9 mouse cellular contexts compared by ENCODE assay signal in the genomic region with DNA sequence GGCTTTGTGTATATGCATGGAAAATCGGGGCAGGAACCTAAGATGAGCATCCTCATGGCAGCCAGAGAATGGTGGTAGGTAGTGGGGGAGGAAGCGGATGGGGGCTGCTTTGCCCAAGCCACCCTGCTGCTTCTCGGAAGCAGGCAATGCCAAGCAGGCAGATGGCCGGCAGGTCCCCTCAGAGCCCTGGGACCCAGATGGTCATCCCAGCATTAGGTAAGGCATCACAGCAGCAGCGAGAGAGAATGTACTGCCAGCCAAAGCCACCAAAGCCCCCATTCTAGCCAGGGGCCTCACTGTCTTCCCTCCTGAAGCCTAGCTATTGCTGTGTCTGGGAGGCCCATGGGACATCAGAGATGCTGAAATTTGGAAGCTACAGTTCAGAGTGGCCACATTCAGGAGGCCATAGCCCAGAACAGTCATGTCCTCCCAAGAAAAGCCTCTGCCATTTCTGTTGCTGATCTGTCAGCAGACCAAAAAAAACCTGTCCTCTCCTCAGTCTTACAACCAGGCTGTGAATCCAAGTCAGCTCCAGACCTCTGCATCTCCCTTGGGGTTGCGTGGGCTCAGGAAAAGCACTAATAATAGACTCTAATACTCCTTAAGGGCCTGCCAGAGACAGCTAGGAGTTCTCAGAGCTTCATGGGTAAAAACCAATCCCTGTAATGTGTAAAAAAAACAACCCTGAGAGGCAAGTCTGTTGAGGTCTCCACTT.
DNase-seq lines count a peak whose midpoint lies in the region; ATAC-seq lines count a peak whose summit lies in the region.
"Had no signal": no experiment of that assay in that cellular context is flagged by ENCODE, and none has a peak within 500 bp of the region (broad histone marks: within the 10 kb centered on the region; RNA-seq: fewer than 3 reads in every experiment).

No protein-coding gene starts in this region.

- intact Hi-C loops in left cerebral cortex, postnatal 4 days (cut with DNase I): no loop called here
- intact Hi-C loops in left cerebral cortex, postnatal 25 days (cut with DNase I): no loop called here

- H3K4me2 ChIP-seq in heart, embryonic 16.5 days (ENCODE audit: low read depth, low read length): no peak overlapping the region
- H3K4me2 ChIP-seq in midbrain, embryonic 16.5 days (ENCODE audit: low read length): no peak overlapping the region

- H3K27me3 ChIP-seq in heart, embryonic 16.5 days (ENCODE audit: control insufficient read depth, insufficient read depth, low read length): no peaks in the 10 kb centered on the region
- no peaks in the 10 kb centered on the region for H3K27me3 ChIP-seq in midbrain, embryonic 16.5 days (ENCODE audit: control insufficient read depth, insufficient read depth, low read depth, low read length)

- peak; percentile 90 for DNase-seq in left cerebral cortex, postnatal 4 days
- DNase-seq in left cerebral cortex, postnatal 25 days (ENCODE audit: low spot score in 2 of 2): no peak
- DNase-seq in cerebellum, adult 9-10 months: peak; percentile 95
- no peak for DNase-seq in yolk sac, embryonic 10.5 days (ENCODE audit: low spot score)
- DNase-seq in ovary, postnatal 36 days (ENCODE audit: low spot score): no peak
- DNase-seq: thymus, adult 18-20 months had no signal

- 0 out of 2 replicates have a peak, but pooled peaks cover 2% of the 10 kb centered on the region for H3K36me3 ChIP-seq in heart, embryonic 16.5 days (ENCODE audit: control insufficient read depth, insufficient read depth)
- H3K36me3 ChIP-seq in midbrain, embryonic 16.5 days (ENCODE audit: control insufficient read depth, insufficient read depth, low read length): no peaks in the 10 kb centered on the region

- 79% methylated on average over 6 of the region's 6 CpGs for WGBS in heart, embryonic 16.5 days
- WGBS in midbrain, embryonic 16.5 days: 60% methylated on average over 6 of the region's 6 CpGs

- H3K9ac ChIP-seq in heart, embryonic 16.5 days (ENCODE audit: low read length): no peak overlapping the region
- no peak overlapping the region for H3K9ac ChIP-seq in midbrain, embryonic 16.5 days (ENCODE audit: low read depth, low read length)

- H3K4me3 ChIP-seq in heart, embryonic 16.5 days (ENCODE audit: low read length): no peak overlapping the region
- no peak overlapping the region for H3K4me3 ChIP-seq in midbrain, embryonic 16.5 days (ENCODE audit: low read depth, low read length)

- H3K9me3 ChIP-seq in heart, embryonic 16.5 days (replicated peaks; ENCODE audit: control insufficient read depth, low read length): no peaks in the 10 kb centered on the region; the same call in 1 of the 2 replicates
- no peaks in the 10 kb centered on the region for H3K9me3 ChIP-seq in midbrain, embryonic 16.5 days (replicated peaks; ENCODE audit: control insufficient read depth, low read length, poor library complexity, severe bottlenecking)

- ATAC-seq in heart, embryonic 16.5 days (replicated peaks; ENCODE audit: extremely low read depth, insufficient read depth, low FRiP score): no peak
- ATAC-seq in midbrain, embryonic 16.5 days: no peak
- no peak for ATAC-seq in megakaryocyte, adult 5-6 weeks (ENCODE audit: poor library complexity, severe bottlenecking)

- peak overlapping the region; percentile 64 for H3K27ac ChIP-seq in heart, embryonic 16.5 days (ENCODE audit: low read length)
- H3K27ac ChIP-seq in midbrain, embryonic 16.5 days (ENCODE audit: low read length): 0 out of 2 replicates have a peak overlapping the region, but pooled peaks have one; percentile 69

- peaks cover 31% of the 10 kb centered on the region for H3K4me1 ChIP-seq in heart, embryonic 16.5 days (ENCODE audit: control insufficient read depth, insufficient read depth, low read length)
- H3K4me1 ChIP-seq in midbrain, embryonic 16.5 days (ENCODE audit: control insufficient read depth, insufficient read depth, low read length): peaks cover 10% of the 10 kb centered on the region

Comparison
In these comparisons a context has a peak if more than half of its experiments do, and no peak if none do; other contexts are left out.
1. DNase-seq: peak in left cerebral cortex, postnatal 4 days (single experiment) and cerebellum, adult 9-10 months (single experiment); none in left cerebral cortex, postnatal 25 days (0 of 2), yolk sac, embryonic 10.5 days (single experiment) and ovary, postnatal 36 days (single experiment).